Mouse (Mus musculus) skeletal muscle tissue, postnatal 0 days (tissue): ENCODE results near the gene Kin. TPM values are rescaled to one million over a fixed set of nuclear protein-coding genes. Genes with fewer than 3 reads are reported as not detected.

Source experiments
- polyA plus RNA-seq: library from polyadenylated mRNA; unstranded; fragments of >200 nt; fragmentation: Nextera tagmentation; extraction: Ambion mirVana; gene quantifications from 2 replicates; pipeline ENCODE4 v1.2.1, GENCODE M21; 2015

Gene Kin
- 14.5 and 18.2 TPM in 2 replicates for polyA plus RNA-seq

DNA sequence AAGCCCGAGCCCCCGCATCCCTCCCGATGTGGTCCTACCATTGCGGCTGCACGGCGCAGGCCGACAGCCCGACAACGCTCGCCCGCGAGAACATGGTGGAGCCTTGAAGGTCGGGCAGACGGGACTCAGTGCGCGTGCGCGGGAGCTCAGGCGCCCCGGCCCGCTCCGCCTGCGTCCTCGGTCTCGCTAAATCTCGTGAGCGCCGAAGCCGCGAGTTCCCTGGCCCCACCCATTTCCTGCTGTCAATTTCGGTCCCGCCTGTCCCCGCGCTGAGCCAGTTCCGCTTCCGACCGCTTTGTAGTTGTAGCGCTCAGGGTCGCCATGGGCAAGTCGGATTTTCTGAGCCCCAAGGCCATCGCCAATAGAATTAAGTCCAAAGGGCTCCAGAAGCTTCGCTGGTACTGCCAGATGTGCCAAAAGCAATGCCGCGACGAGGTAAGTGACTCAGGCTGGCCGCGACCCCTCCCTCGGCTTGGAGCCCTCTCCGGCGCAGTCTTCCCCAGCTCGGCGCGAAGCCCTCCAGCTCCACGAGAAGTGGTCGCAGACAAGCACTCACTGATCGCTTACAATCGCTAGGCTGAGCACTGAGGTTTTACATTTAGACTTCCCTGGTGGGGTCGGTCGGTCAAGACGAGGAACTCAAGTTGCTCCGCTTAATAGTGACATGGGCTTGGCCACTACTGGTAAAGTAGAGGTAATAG, at the start of gene Kin, which contains the start of gene Atp5c1:
Kin (plus strand) TSS at position 284 of the 701 bp plus-strand sequence.
Atp5c1 (minus strand) TSS at position 201 of the 701 bp plus-strand sequence.

GRCm38 (mm10) chr2:10048461-10048860, 31.9 kb upstream of the Kin start, which contains the start of gene Taf3:
Gene Taf3 (minus strand): TSS chr2:10048596.

DNA sequence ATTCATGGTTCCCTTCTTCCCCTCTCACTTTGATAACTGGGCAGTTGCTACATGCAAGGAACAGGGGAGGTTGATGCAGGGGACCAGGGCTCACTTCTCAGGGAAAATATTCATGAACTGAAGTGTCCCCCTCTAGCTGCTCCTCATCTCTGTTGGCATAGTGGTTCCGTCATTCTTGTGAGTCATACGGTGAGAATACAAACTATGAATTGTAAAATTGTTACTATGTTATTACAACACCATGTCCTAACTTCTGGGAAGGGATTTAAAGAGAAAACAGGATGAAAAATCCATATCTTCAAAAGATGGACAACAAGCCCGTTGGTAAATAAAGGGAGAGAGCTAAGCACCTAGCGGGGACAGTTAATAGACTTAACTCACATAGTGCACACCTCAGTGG, 50.9 kb downstream of the Kin start, which contains the start of gene Itih2:
Itih2 (minus strand) TSS at position 101 of the 400 bp plus-strand sequence.

Other genes with a start within 250 kb of the Kin start
- gene 4930412O13Rik, start 199.3 kb upstream of the Kin start, polyA plus RNA-seq, result not detected in 2 replicates
- not detected in 2 replicates for gene 9230102O04Rik, start 191.1 kb upstream of the Kin start, polyA plus RNA-seq
- gene Gata3, start 190.6 kb upstream of the Kin start, polyA plus RNA-seq, result 0.56 and 2.4 TPM in 2 replicates
- gene Taf3, start 32.0 kb upstream of the Kin start, polyA plus RNA-seq, result 5.7 and 5.8 TPM in 2 replicates
- 1,248 and 1,375 TPM in 2 replicates for gene Atp5c1, start 83 bp upstream of the Kin start, polyA plus RNA-seq
- 0.10 and 0.29 TPM in 2 replicates for gene Itih2, start 50.8 kb downstream of the Kin start, polyA plus RNA-seq
- gene Itih5, start 73.0 kb downstream of the Kin start, polyA plus RNA-seq, result 25.0 and 25.5 TPM in 2 replicates